Mouse (Mus musculus): Measurements from ENCODE around the gene Hoxc6.
A peak's percentile ranks its signal among the peaks of the same experiment; 100 is the strongest.

The Hoxc6 gene

GRCm38 (mm10) chr15:102969296-102969695, 28.8 kb upstream of the Hoxc6 start:
- DNase-seq: no peak

- DNase-seq: no peak
Observed at GRCm38 (mm10) chr15:102970740-102971139, 27.3 kb upstream of the Hoxc6 start.

- no peak for DNase-seq
Observed at GRCm38 (mm10) chr15:102972254-102972653, 25.8 kb upstream of the Hoxc6 start.

GRCm38 (mm10) chr15:102972753-102973152, 25.3 kb upstream of the Hoxc6 start:
- no peak for DNase-seq

- DNase-seq: no peak
Observed at GRCm38 (mm10) chr15:102975034-102975433, 23.0 kb upstream of the Hoxc6 start.

- no peak for DNase-seq
Observed at GRCm38 (mm10) chr15:102975688-102976111, 22.4 kb upstream of the Hoxc6 start.

GRCm38 (mm10) chr15:102976171-102976570, 21.9 kb upstream of the Hoxc6 start, which contains the start of gene Hoxc9:
TSS of gene Hoxc9 (plus strand) at chr15:102976439.
- no peak for DNase-seq

- DNase-seq: no peak
Observed at GRCm38 (mm10) chr15:102976631-102977422, 21.2 kb upstream of the Hoxc6 start.

GRCm38 (mm10) chr15:102977423-102977974, 20.6 kb upstream of the Hoxc6 start:
- DNase-seq: no peak

GRCm38 (mm10) chr15:102978615-102979515, 19.2 kb upstream of the Hoxc6 start:
- DNase-seq: no peak

- DNase-seq: no peak
Observed at GRCm38 (mm10) chr15:102979936-102980335, 18.1 kb upstream of the Hoxc6 start.

- DNase-seq: no peak
Observed at GRCm38 (mm10) chr15:102980352-102980751, 17.7 kb upstream of the Hoxc6 start.

GRCm38 (mm10) chr15:102980912-102981311, 17.1 kb upstream of the Hoxc6 start:
- no peak for DNase-seq

- DNase-seq: no peak
Observed at GRCm38 (mm10) chr15:102981379-102982288, 16.4 kb upstream of the Hoxc6 start.

GRCm38 (mm10) chr15:102983716-102984115, 14.3 kb upstream of the Hoxc6 start:
- DNase-seq: no peak

- no peak for DNase-seq
Observed at GRCm38 (mm10) chr15:102984521-102984920, 13.5 kb upstream of the Hoxc6 start.

- no peak for DNase-seq
Observed at GRCm38 (mm10) chr15:102984925-102985324, 13.1 kb upstream of the Hoxc6 start.

GRCm38 (mm10) chr15:102987124-102987833, 10.8 kb upstream of the Hoxc6 start:
- peak; percentile 84 for DNase-seq

- DNase-seq: no peak
Observed at GRCm38 (mm10) chr15:102988078-102988477, 10.0 kb upstream of the Hoxc6 start.

GRCm38 (mm10) chr15:102990461-102991397, 7.3 kb upstream of the Hoxc6 start, which contains the start of gene Hoxc8:
TSS of gene Hoxc8 (plus strand) at chr15:102990607.
- DNase-seq: no peak

Data from liver (tissue).